Mouse (Mus musculus): Measurements from ENCODE around the gene Phyhipl. TPM values are rescaled to one million over a fixed set of nuclear protein-coding genes. Genes with fewer than 3 reads are reported as not detected.

The Phyhipl gene
- polyA plus RNA-seq, 1 experiment from 2014 or later = 2.7 TPM

DNA sequence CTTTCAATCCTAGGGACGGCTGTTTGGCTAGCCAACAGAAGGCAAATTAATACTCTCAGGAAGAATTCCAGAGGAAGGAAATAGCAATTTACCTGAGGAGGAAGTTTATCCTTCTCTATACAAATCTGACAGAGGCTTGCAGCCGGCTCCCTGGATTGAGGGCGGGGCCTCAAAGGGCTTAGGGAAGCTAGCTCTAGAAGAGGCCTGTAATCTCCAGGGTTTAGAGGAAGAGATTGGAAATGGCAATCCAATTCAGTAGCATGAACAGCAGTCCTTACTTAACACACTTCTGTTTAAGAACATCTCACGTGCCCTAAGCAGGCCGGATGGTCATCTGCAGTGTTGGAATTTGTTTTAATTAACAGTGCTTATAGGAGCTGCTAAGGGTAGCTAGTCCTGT, 134.4 kb downstream of the Phyhipl start:
- H3K4me3 ChIP-seq (ENCODE audit: low read length) = peak overlapping the region; percentile 49
- H3K9me3 ChIP-seq (ENCODE audit: control insufficient read depth, low read length) = no peaks in the 10 kb centered on the region
- no peak overlapping the region for H3K27ac ChIP-seq (ENCODE audit: low read length)
- ATAC-seq = no peak
- peaks cover 3% of the 10 kb centered on the region; the same call in 1 of the 2 replicates for H3K27me3 ChIP-seq (replicated peaks; ENCODE audit: control insufficient read depth, insufficient read depth, low read length)
- H3K36me3 ChIP-seq (ENCODE audit: control insufficient read depth, insufficient read depth, low read length) = no peaks in the 10 kb centered on the region
- H3K9ac ChIP-seq (ENCODE audit: low read depth, low read length) = peak overlapping the region; percentile 49; the same call in 1 of the 2 replicates
- H3K4me2 ChIP-seq (ENCODE audit: low read depth, low read length) = peak overlapping the region; percentile 88
- H3K4me1 ChIP-seq (ENCODE audit: control insufficient read depth, insufficient read depth, low read length) = peaks cover 20% of the 10 kb centered on the region
- WGBS = 31% methylated on average over 5 of the region's 5 CpGs

DNA sequence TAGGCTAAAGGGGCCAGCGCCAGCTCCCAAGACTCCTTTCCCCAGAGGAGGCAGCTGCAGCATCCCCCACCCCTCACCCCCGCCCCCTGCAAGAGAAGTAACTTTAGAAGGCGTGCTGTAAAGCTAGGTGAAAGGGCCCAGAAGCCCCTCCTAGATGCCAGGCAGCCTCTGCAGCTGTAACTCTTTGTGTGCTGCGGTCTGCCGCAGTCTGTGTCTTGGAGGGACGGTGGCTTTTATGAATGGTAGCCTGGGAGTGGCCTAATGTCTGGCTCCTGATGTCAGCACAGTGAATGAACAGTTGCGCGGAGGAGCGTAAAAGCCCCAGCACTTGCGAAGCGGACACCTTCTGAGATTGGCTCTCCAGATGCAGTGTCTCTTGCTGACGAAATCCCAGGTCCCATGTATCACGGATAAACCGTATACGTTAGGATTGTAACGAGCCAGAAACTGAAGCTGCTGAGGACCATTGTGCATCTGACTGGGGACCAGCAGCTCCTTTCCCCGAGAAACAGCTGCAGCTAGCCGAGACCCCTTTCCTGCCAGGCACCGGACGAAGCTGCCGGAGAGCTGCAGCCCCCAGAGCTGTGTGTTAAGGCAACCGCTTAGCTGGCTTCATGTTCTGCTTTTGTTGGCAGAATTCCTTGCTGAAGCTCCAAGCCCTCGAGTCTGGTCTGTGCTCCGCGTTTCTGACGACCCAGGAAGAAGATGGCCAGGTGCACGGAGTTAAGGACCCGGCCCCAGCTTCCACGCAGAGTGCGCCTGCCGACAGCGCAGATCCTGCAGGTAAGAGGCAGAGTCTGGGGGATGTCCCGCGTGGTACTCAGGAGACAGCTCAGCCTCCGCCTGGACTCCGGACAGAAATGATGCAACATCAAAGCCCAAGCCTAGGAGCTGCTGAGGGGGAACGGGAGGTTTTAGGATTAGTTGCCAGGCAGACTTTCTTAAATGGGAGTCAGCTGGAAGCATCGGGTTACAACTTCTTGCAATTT, 135.3 kb downstream of the Phyhipl start:
- Histone ChIP-seq H3K27ac (ENCODE audit: low read length) (no peak overlapping the region), H3K4me1 (ENCODE audit: control insufficient read depth, insufficient read depth, low read length) (peaks cover 20% of the 10 kb centered on the region), H3K4me2 (ENCODE audit: low read depth, low read length) (peak overlapping the region; percentile 88), H3K27me3 (replicated peaks; ENCODE audit: control insufficient read depth, insufficient read depth, low read length) (peaks cover 3% of the 10 kb centered on the region; the same call in 1 of the 2 replicates), H3K9ac (ENCODE audit: low read depth, low read length) (peak overlapping the region; percentile 49), H3K4me3 (ENCODE audit: low read length) (peak overlapping the region; percentile 49), H3K36me3 (ENCODE audit: control insufficient read depth, insufficient read depth, low read length) (no peaks in the 10 kb centered on the region), H3K9me3 (ENCODE audit: control insufficient read depth, low read length) (no peaks in the 10 kb centered on the region)
- 1% methylated on average over 38 of the region's 38 CpGs for WGBS
- ATAC-seq = peak; percentile 56

- no peak for ATAC-seq
- no peak overlapping the region for H3K27ac ChIP-seq (ENCODE audit: low read length)
- no peaks in the 10 kb centered on the region for H3K9me3 ChIP-seq (ENCODE audit: control insufficient read depth, low read length)
- peak overlapping the region; percentile 88 for H3K4me2 ChIP-seq (ENCODE audit: low read depth, low read length)
- 14% methylated on average over 14 of the region's 14 CpGs for WGBS
- H3K36me3 ChIP-seq (ENCODE audit: control insufficient read depth, insufficient read depth, low read length) = no peaks in the 10 kb centered on the region
- H3K4me1 ChIP-seq (ENCODE audit: control insufficient read depth, insufficient read depth, low read length) = peaks cover 20% of the 10 kb centered on the region
- H3K9ac ChIP-seq (ENCODE audit: low read depth, low read length) = no peak overlapping the region
- peak overlapping the region; percentile 49; the same call in 1 of the 2 replicates for H3K4me3 ChIP-seq (ENCODE audit: low read length)
- peaks cover 3% of the 10 kb centered on the region; the same call in 1 of the 2 replicates for H3K27me3 ChIP-seq (replicated peaks; ENCODE audit: control insufficient read depth, insufficient read depth, low read length)
Measured at GRCm38 (mm10) chr10:70519640-70520099, 136.1 kb downstream of the Phyhipl start.

DNA sequence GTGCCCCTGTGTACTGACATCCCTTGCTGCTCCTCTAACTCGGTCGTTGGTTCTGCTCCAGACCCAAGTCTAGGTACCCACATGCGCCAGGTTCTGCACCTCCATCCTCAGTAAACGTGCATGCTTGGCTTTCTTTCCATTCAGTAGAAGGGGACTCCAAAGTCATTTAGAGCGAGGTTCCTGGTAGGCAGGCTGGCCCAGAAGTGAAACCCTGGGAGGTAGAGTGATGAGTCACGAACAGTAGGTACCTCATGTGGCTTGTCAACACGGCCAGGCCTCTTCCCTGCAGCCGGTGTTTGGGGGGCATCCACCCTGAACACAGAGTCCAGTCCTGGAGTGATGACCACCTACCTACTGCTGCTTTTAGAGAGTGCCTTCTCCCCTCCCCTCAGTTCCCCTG, 139.1 kb downstream of the Phyhipl start:
- Histone ChIP-seq H3K9me3 (ENCODE audit: control insufficient read depth, low read length) (no peaks in the 10 kb centered on the region), H3K4me3 (ENCODE audit: low read length) (no peak overlapping the region), H3K4me2 (ENCODE audit: low read depth, low read length) (no peak overlapping the region), H3K4me1 (ENCODE audit: control insufficient read depth, insufficient read depth, low read length) (peaks cover 20% of the 10 kb centered on the region), H3K27me3 (replicated peaks; ENCODE audit: control insufficient read depth, insufficient read depth, low read length) (peaks cover 3% of the 10 kb centered on the region; the same call in 1 of the 2 replicates), H3K27ac (ENCODE audit: low read length) (no peak overlapping the region), H3K36me3 (ENCODE audit: control insufficient read depth, insufficient read depth, low read length) (no peaks in the 10 kb centered on the region), H3K9ac (ENCODE audit: low read depth, low read length) (no peak overlapping the region)
- ATAC-seq = no peak
- WGBS = 91% methylated on average over 8 of the region's 8 CpGs

DNA sequence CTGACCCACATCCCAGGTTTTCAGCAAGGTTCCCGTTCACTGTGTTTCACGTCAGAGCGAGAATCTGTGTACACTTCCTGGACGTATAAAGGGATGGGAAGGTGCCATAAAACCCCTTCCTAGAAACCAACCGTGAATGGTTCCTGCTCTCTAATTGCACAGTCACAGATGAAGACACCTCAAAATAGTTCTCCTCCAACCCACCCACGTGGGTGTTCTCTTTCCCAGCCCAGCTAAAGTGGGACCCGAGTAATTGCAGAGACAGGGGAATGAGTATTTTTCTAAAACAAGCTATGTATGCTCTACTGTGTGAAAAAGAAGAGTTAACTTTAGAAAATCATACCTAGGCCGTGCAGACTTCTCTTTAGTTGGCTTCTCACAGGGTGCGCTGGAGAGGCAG, 140.9 kb downstream of the Phyhipl start:
- H3K4me2 ChIP-seq (ENCODE audit: low read depth, low read length) = no peak overlapping the region
- no peaks in the 10 kb centered on the region for H3K9me3 ChIP-seq (ENCODE audit: control insufficient read depth, low read length)
- H3K4me3 ChIP-seq (ENCODE audit: low read length) = no peak overlapping the region
- H3K9ac ChIP-seq (ENCODE audit: low read depth, low read length) = no peak overlapping the region
- peaks cover 3% of the 10 kb centered on the region for H3K4me1 ChIP-seq (ENCODE audit: control insufficient read depth, insufficient read depth, low read length)
- H3K36me3 ChIP-seq (ENCODE audit: control insufficient read depth, insufficient read depth, low read length) = no peaks in the 10 kb centered on the region
- H3K27ac ChIP-seq (ENCODE audit: low read length) = no peak overlapping the region
- no peak for ATAC-seq
- WGBS = 76% methylated on average over 9 of the region's 9 CpGs
- H3K27me3 ChIP-seq (replicated peaks; ENCODE audit: control insufficient read depth, insufficient read depth, low read length) = peaks cover 3% of the 10 kb centered on the region; the same call in 1 of the 2 replicates

DNA sequence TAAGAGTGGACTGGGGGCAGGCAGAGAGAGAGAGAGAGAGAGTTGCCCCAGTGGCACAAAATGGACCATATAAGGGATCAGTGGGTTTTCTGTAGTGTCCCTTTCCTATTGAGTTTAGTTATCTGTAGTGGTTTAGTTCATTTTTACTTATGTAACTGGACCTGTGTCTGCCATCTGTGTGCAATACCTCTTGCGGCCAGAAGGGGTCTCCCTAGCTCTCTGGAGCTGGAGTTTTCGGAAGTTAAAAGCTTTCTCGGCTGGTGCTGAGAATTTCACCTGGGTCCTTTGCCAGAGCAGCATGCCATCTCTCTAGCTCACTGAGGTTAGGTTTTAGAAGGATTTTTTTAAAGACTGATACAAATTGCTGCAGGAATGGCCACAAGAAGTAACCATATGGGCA, 147.9 kb downstream of the Phyhipl start:
- Histone ChIP-seq H3K36me3 (ENCODE audit: control insufficient read depth, insufficient read depth, low read length) (no peaks in the 10 kb centered on the region), H3K9me3 (ENCODE audit: control insufficient read depth, low read length) (peaks cover 5% of the 10 kb centered on the region; the same call in 1 of the 2 replicates), H3K4me1 (ENCODE audit: control insufficient read depth, insufficient read depth, low read length) (no peaks in the 10 kb centered on the region), H3K4me2 (ENCODE audit: low read depth, low read length) (no peak overlapping the region), H3K4me3 (ENCODE audit: low read length) (no peak overlapping the region), H3K9ac (ENCODE audit: low read depth, low read length) (no peak overlapping the region), H3K27me3 (replicated peaks; ENCODE audit: control insufficient read depth, insufficient read depth, low read length) (no peaks in the 10 kb centered on the region), H3K27ac (ENCODE audit: low read length) (no peak overlapping the region)
- ATAC-seq = no peak
- 93% methylated on average over 3 of the region's 3 CpGs for WGBS

Other genes starting within 250 kb of the Phyhipl start
- 5.9 and 6.2 TPM in 2 replicates for gene Fam13c, start 215.5 kb downstream of the Phyhipl start, polyA plus RNA-seq (2015; fragmentation: Nextera tagmentation; extraction: Ambion mirVana)